Mouse (Mus musculus) forebrain, embryonic 10.5 days (tissue): ENCODE measurements around the gene Rgl1. TPM values are rescaled to one million over a fixed set of nuclear protein-coding genes. Genes with fewer than 3 reads are reported as not detected.

Experiments
- DNase-seq: peaks from one replicate; pipeline ENCODE4 v3.0.0-alpha.2; 2017; ENCODE audit warnings: low spot score; ENCODE audit errors: extremely low spot score
- H3K27ac ChIP-seq: fragments of 300-500 bp; sonication (generic); 2 replicates; pipeline ENCODE4 v1.5.1; 2016; ENCODE audit warnings: mild to moderate bottlenecking
- H3K27me3 ChIP-seq: fragments of 300-500 bp; sonication (generic); 2 replicates; pipeline ENCODE4 v1.6.1; 2016; ENCODE audit warnings: mild to moderate bottlenecking; ENCODE audit not compliant: poor library complexity, severe bottlenecking
- H3K36me3 ChIP-seq: fragments of 300-500 bp; sonication (generic); replicated peaks from 2 replicates; pipeline ENCODE4 v1.6.1; 2016; ENCODE audit warnings: mild to moderate bottlenecking, moderate library complexity
- H3K4me1 ChIP-seq: fragments of 300-500 bp; sonication (generic); 2 replicates; pipeline ENCODE4 v1.6.1; 2016
- H3K4me3 ChIP-seq: fragments of 300-500 bp; sonication (generic); 2 replicates; pipeline ENCODE4 v1.5.1; 2016; ENCODE audit warnings: mild to moderate bottlenecking, moderate library complexity
- H3K9me3 ChIP-seq: fragments of 300-500 bp; sonication (generic); 2 replicates; pipeline ENCODE4 v1.6.1; 2016; ENCODE audit warnings: mild to moderate bottlenecking, moderate library complexity
- WGBS: fragments of 180-500 bp; shearing (Covaris S2); methylation state at CpG from one replicate; pipeline ENCODE4 v1.1.7; 2016; 5-methylcytosine and 5-hydroxymethylcytosine counted together
- polyA plus RNA-seq: library from polyadenylated mRNA; unstranded; fragments of >200 nt; fragmentation: Nextera tagmentation; extraction: Ambion mirVana; gene quantifications from 2 replicates; pipeline ENCODE4 v1.2.1, GENCODE M21; 2016

Gene Rgl1
- polyA plus RNA-seq, 1 experiment from 2014 or later = 29.1 TPM

GRCm38 (mm10) chr1:152526154-152526553 lies 240.0 kb downstream of the Rgl1 start:
- DNase-seq = no peak
- WGBS = 91% methylated on average over 9 of the region's 9 CpGs
- Histone ChIP-seq H3K27me3 (no peaks in the 10 kb centered on the region), H3K4me1 (peaks cover 4% of the 10 kb centered on the region; the same call in 1 of the 2 replicates), H3K36me3 (peaks cover 62% of the 10 kb centered on the region), H3K9me3 (no peaks in the 10 kb centered on the region), H3K27ac (no peak overlapping the region), H3K4me3 (no peak overlapping the region)

- peaks cover 64% of the 10 kb centered on the region for H3K36me3 ChIP-seq
Measured at GRCm38 (mm10) chr1:152524987-152525648, 241.0 kb downstream of the Rgl1 start.

GRCm38 (mm10) chr1:152524098-152524892 lies 241.9 kb downstream of the Rgl1 start:
- DNase-seq = no peak
- whole genome bisulfite sequencing = 88% methylated on average over 22 of the region's 22 CpGs
- Histone ChIP-seq H3K27me3 (no peaks in the 10 kb centered on the region), H3K9me3 (no peaks in the 10 kb centered on the region), H3K27ac (no peak overlapping the region), H3K36me3 (peaks cover 65% of the 10 kb centered on the region), H3K4me3 (no peak overlapping the region), H3K4me1 (peaks cover 4% of the 10 kb centered on the region; the same call in 1 of the 2 replicates)

More at GRCm38 (mm10) chr1:152524987-152525648, 241.0 kb downstream of the Rgl1 start:
- peak; percentile 55 for DNase-seq
- Histone ChIP-seq H3K9me3 (no peaks in the 10 kb centered on the region), H3K27me3 (no peaks in the 10 kb centered on the region), H3K4me3 (no peak overlapping the region), H3K27ac (no peak overlapping the region), H3K4me1 (peaks cover 4% of the 10 kb centered on the region; the same call in 1 of the 2 replicates)
- WGBS = 30% methylated on average over 6 of the region's 6 CpGs

GRCm38 (mm10) chr1:152523292-152523691 lies 242.9 kb downstream of the Rgl1 start:
- H3K9me3 ChIP-seq = no peaks in the 10 kb centered on the region
- WGBS = 88% methylated on average over 11 of the region's 11 CpGs
- peaks cover 4% of the 10 kb centered on the region; the same call in 1 of the 2 replicates for H3K4me1 ChIP-seq
- no peak overlapping the region for H3K4me3 ChIP-seq
- H3K27me3 ChIP-seq = no peaks in the 10 kb centered on the region
- H3K27ac ChIP-seq = no peak overlapping the region
- no peak for DNase-seq
- peaks cover 70% of the 10 kb centered on the region for H3K36me3 ChIP-seq

- Histone ChIP-seq H3K36me3 (peaks cover 67% of the 10 kb centered on the region), H3K9me3 (no peaks in the 10 kb centered on the region), H3K4me1 (peaks cover 4% of the 10 kb centered on the region; the same call in 1 of the 2 replicates), H3K27me3 (no peaks in the 10 kb centered on the region), H3K27ac (no peak overlapping the region), H3K4me3 (no peak overlapping the region)
- 98% methylated on average over 3 of the region's 3 CpGs for WGBS
- no peak for DNase-seq
Measured at GRCm38 (mm10) chr1:152522226-152522625, 243.9 kb downstream of the Rgl1 start.

- no peaks in the 10 kb centered on the region for H3K9me3 ChIP-seq
- peak; percentile 61 for DNase-seq
- H3K4me1 ChIP-seq = peaks cover 4% of the 10 kb centered on the region; the same call in 1 of the 2 replicates
- H3K4me3 ChIP-seq = no peak overlapping the region
- H3K27me3 ChIP-seq = no peaks in the 10 kb centered on the region
- no peak overlapping the region for H3K27ac ChIP-seq
- H3K36me3 ChIP-seq = peaks cover 59% of the 10 kb centered on the region
- WGBS = 75% methylated on average over 16 of the region's 16 CpGs
Measured at GRCm38 (mm10) chr1:152520798-152521575, 245.2 kb downstream of the Rgl1 start.

- no peaks in the 10 kb centered on the region for H3K27me3 ChIP-seq
- H3K9me3 ChIP-seq = no peaks in the 10 kb centered on the region
- no peaks in the 10 kb centered on the region for H3K4me1 ChIP-seq
- no peak overlapping the region for H3K4me3 ChIP-seq
- no peak for DNase-seq
- peaks cover 49% of the 10 kb centered on the region for H3K36me3 ChIP-seq
- 92% methylated on average over 8 of the region's 8 CpGs for WGBS
- no peak overlapping the region for H3K27ac ChIP-seq
Measured at GRCm38 (mm10) chr1:152518971-152519370, 247.2 kb downstream of the Rgl1 start.

GRCm38 (mm10) chr1:152517057-152517570 lies 249.0 kb downstream of the Rgl1 start:
- WGBS = 87% methylated on average over 4 of the region's 4 CpGs
- H3K27me3 ChIP-seq = no peaks in the 10 kb centered on the region

GRCm38 (mm10) chr1:152514256-152514655 lies 251.9 kb downstream of the Rgl1 start:
- Histone ChIP-seq H3K36me3 (peaks cover 18% of the 10 kb centered on the region), H3K9me3 (no peaks in the 10 kb centered on the region), H3K27ac (no peak overlapping the region), H3K4me1 (no peaks in the 10 kb centered on the region), H3K4me3 (no peak overlapping the region), H3K27me3 (no peaks in the 10 kb centered on the region)
- 79% methylated on average over 4 of the region's 4 CpGs for WGBS
- DNase-seq = no peak

More at GRCm38 (mm10) chr1:152517057-152517570, 249.0 kb downstream of the Rgl1 start:
- Histone ChIP-seq H3K27ac (no peak overlapping the region), H3K4me3 (no peak overlapping the region), H3K9me3 (no peaks in the 10 kb centered on the region), H3K36me3 (peaks cover 35% of the 10 kb centered on the region), H3K4me1 (no peaks in the 10 kb centered on the region)
- DNase-seq = no peak

GRCm38 (mm10) chr1:152511237-152511636 lies 254.9 kb downstream of the Rgl1 start:
- no peak for DNase-seq
- H3K4me1 ChIP-seq = no peaks in the 10 kb centered on the region
- WGBS = 69% methylated on average over 4 of the region's 4 CpGs
- no peaks in the 10 kb centered on the region; the same call in 1 of the 2 replicates for H3K36me3 ChIP-seq
- no peaks in the 10 kb centered on the region for H3K9me3 ChIP-seq
- H3K27ac ChIP-seq = no peak overlapping the region
- H3K27me3 ChIP-seq = no peaks in the 10 kb centered on the region
- H3K4me3 ChIP-seq = no peak overlapping the region

GRCm38 (mm10) chr1:152508481-152509220 lies 257.5 kb downstream of the Rgl1 start:
- DNase-seq = no peak
- Histone ChIP-seq H3K4me3 (no peak overlapping the region), H3K36me3 (no peaks in the 10 kb centered on the region), H3K27me3 (no peaks in the 10 kb centered on the region), H3K27ac (no peak overlapping the region), H3K4me1 (no peaks in the 10 kb centered on the region), H3K9me3 (no peaks in the 10 kb centered on the region)
- WGBS = 95% methylated on average over 11 of the region's 11 CpGs

- 97% methylated on average over 7 of the region's 7 CpGs for WGBS
- DNase-seq = no peak
- no peak overlapping the region for H3K4me3 ChIP-seq
Measured at GRCm38 (mm10) chr1:152506726-152507125, 259.4 kb downstream of the Rgl1 start.

More at GRCm38 (mm10) chr1:152506726-152507125, 259.4 kb downstream of the Rgl1 start:
- H3K36me3 ChIP-seq = no peaks in the 10 kb centered on the region
- no peaks in the 10 kb centered on the region for H3K27me3 ChIP-seq
- H3K27ac ChIP-seq = no peak overlapping the region
- no peaks in the 10 kb centered on the region for H3K4me1 ChIP-seq
- no peaks in the 10 kb centered on the region for H3K9me3 ChIP-seq
